Mouse (Mus musculus) lung, postnatal 10 days (tissue): Measurements from ENCODE around the gene Gm49388.
"Not testable (repeated sequence)": the region's sequence is repeated elsewhere in the genome, so short reads cannot be mapped to it uniquely, and the experiment has no call there.

Source experiments
- DNase-seq: peaks from one replicate; pipeline ENCODE4 v3.0.0; 2021

The Gm49388 gene

DNA sequence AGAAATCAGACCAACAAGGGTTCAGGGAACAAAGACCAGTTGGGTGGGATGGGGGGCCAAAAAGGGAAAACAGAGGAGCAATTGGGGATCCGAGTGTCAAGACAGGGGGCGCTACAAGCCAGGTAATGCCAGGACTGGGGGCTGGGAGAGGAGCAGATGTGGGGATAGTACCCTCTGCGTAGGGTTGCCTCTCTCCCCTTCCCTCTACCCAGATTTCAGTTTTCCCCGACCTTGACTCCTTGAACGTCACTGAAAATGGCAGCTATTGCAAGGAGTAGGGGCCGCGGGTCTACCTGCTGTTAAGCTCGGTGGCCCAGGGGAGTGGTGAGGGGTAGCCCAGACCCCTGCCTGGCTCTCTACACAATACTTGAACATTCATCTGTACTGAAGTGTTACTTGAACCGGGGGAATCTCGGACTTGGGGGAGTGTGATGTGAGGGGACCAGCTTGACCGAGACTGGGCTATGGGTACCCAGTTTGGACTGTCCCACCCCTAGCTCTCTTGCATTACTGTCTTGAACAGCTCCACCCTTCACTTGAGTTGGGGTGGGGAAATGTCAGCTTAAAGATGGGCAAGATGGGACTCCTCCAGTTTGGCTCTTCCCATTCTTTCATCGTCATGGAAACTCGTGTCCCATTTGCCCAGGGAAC is 16.9 kb upstream of the Gm49388 start:
- no peak for DNase-seq

DNA sequence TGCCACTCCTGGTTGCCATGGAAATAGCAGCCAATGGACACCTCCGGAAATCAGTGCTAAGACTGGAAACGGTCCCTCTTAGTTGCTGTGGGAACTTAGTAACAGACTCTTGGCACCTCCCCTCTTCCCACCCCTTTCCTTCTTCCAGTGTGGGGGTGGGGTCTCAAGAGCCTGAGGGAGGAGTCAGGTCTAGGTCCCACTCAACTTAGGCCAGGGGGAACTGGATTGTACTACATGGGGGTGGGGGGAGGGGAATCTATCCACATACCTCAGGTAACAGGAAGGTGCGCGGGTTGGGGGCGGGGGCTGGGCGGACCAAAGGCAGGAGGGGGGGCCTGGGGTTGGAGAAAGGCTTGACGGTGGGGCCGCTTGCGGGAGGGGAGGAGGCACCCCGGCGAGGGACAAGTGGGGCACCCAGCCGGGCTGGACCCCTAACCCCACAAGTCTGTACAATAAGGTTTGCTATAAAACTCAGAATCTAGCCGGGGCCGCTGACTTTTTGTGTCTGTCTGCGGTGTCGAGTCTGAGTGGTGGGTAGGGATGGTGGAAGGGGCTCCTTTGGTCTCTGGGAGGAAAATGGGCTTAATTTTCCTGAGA is 16.3 kb upstream of the Gm49388 start:
- peak; percentile 99 for DNase-seq

DNA sequence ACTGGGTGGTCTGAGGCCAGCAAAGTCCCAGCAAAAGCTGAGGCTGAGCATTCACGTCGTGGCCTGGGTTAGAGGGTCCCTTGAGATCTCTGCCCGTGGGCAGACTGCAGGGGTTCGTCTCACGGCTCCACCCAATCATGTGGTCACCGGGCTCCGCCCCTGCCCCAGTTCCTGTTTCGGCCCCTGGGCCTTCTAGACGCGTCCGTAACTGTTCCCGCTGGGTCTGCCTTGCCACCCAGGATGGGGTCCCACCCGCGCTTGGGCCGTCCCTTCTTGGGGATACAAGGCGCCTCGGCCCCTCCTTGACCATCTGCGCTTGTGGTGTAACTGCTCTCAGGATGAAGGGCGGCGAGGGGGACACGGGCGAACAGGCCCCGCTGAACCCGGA is 15.8 kb upstream of the Gm49388 start, which contains the start of gene Orai3:
Orai3 (plus strand) TSS at position 165 of the 388 bp plus-strand sequence.
- DNase-seq, result peak; percentile 96

DNA sequence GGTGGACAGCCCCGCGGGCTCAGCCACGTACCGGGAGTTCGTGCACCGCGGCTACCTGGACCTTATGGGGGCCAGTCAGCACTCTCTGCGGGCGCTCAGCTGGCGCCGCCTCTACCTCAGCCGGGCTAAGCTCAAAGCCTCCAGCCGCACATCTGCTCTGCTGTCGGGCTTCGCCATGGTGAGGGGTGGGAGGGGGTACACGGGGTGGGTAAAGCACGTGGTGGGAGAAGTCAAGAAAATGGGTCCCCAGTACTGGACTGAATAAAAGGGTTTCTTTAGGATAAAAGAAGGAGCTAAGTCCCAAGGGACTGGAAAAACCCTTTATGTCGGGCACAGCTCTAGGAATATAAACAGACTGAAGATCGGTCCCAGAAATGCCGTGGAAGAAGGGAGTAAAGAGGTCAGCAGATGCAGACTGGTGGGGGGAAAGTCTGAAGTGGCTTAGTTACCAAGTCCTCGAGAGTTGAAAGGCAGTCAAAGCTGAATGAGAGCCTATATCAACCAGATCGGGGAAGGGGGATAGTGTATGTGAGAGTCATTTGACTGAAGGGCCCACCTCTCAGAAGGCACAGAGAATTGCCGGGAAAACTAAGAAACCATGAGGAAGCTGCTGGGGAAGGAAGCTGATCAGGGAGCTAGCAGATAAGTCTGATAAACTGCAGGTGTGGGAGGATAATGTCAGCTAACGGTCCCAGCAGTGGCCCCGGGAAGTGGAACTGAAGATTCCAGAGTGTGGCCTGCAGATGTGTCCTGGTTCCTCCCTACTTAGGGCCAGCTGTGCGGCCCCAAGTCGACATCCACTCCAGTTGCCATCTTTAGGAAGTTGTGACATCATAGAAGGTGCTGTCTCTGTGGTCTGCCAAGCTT is 15.1 kb upstream of the Gm49388 start:
- DNase-seq, result no peak

DNA sequence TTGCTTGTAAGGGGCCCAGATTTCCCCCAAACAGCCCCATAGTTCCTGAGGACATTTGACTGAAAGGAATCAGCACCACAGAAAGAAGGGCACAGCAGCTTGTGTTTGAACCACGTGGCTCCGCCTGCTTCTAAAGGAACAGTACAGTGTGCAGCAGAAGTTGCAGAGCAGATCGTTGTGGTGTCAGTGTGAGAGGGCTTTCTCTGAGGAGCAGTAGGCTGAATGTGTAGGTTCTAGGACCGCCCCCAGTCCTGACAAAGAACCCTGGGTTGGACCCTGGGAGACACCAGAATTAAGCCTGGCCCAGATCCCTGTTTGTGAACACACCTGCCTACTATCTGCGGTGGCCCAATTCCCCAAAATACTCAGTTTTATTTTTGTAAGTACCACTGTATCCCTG is 14.1 kb upstream of the Gm49388 start:
- DNase-seq, result no peak

DNA sequence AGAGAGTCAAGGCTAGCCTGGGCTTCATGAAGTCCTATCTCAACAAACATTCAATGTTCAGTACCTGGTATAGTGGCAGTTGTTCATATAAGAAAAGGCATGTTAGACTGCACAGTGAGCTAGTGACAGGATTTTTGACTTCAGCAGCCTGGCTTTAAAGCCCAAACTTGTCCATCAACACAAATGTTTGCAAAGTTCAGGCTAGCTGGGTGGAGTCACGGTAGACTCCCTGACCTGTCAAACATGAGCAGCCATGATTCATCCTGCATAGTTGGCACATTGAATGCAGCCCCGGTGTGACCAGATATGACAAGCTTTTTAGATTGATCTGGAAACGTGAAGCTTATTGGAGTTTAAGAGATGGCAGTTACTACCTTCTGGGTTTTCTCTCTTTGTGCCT is 13.3 kb upstream of the Gm49388 start:
- DNase-seq, result no peak

DNA sequence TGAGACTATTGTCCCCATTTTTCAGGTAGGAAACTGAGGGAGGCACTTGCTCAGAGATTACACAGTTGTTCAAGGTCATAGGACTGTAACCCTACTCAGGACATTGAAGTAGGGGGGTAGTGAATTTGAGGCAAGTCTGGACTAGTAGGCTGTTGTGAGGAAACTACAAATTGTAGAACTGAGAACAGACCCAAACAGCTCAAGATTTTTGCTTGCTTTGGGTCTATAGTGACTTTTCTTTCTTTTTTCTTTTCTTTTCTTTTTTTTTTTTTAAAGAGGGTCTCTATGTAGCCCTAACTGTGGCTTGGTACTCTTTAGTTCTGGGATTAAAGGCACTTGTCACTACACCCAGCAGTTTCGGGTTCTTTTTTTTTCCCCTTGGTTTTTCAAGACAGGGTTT is 12.9 kb upstream of the Gm49388 start:
- DNase-seq, result no peak

DNA sequence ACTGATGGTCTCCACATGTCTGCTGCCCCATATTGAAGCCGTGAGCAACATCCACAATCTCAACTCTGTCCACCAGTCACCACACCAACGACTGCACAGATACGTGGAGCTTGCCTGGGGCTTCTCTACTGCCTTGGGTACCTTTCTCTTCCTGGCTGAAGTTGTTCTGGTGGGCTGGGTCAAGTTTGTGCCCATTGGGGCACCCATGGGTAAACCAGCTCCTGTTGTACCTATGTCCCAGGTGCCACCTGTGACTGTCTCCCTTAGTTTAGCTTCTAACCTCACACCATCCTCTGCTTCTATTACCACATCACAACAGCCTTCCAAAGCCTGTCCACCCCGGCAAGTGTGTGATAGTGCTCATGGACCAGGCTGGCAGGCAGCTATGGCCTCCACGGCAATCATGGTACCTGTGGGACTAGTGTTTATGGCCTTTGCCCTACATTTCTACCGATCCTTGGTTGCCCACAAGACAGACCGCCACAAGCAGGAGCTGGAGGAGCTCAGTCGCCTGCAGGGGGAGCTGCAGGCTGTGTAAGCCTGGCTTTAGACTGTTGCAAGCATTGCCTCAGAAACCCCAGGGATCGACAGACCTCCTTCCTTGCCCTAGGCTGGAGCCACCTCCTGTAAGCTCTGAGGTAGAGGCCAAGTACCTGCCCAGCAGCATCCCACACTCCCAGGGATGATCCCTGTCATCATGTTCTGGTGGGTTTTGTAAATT is 11.6 kb upstream of the Gm49388 start:
- DNase-seq, result peak; percentile 81

DNA sequence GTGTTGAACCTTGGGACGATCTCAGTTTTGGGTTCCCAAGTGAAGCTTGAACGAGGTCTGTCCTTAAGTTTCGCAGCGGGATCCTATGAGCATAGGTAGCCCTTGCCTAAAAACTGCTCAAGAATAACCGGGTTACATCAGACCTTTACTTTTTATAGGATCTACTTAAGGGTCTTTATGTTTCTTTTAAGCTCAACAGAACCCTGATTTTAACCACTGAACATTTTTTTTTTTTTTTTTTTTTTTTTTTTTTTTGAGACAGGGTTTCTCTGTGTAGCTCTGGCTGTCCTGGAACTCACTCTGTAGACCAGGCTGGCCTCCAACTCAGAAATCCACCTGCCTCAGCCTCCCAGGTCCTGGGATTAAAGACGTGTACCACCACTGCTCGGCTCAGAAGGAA is 9.6 kb upstream of the Gm49388 start:
- DNase-seq, result not testable (repeated sequence)

DNA sequence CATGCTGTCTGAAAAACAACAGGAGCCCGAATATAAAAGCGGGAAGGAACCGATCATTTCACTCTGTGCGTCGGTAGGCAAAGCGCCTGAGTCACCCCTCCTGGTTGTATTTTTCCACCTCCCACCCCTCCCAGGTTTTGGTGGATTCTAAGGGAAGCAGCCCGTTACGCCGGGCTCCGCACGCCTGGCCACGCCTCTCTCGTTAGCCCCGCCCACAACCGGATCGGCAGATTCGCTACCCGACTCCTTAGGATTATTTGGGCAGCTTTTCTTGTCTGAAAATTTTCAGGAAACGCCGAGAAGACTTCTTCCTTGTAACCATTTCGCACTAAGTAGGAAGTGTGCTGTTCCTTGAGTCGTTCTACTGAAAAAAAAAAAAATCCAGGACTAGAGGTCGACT is 9.0 kb upstream of the Gm49388 start, which contains the start of gene Setd1a:
Setd1a (plus strand) TSS at position 245 of the 400 bp plus-strand sequence.
- peak; percentile 94 for DNase-seq

DNA sequence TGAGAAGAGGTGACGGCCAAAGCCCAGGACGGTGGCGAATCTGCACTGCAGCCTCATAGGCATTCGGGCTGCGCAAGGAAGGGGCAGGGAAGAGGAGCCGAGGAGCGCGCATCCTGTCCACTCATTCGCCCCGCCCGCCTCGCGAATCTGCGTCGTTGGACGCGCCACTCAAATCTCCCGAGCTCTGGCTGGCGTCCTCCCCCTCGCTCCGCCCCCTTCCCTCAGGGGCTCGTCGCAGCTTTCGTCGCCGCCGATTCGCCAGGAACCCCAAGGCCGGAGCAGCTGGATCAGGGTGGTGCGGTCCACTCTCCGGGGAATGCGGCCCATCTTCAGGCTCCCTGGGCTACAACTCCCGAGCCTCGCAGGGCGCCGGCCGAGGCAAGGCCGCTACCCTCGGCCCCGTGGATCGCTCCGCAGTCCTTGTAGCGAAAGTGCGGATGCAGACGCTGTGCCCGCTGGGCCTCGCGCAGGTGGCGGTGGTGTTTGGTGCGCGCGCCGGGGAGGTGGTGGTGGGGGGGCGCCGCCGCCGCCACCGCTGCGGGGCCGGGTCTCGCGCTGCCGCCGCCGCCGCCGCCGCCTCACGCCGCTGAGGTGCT is 8.4 kb upstream of the Gm49388 start:
- peak; percentile 99 for DNase-seq

DNA sequence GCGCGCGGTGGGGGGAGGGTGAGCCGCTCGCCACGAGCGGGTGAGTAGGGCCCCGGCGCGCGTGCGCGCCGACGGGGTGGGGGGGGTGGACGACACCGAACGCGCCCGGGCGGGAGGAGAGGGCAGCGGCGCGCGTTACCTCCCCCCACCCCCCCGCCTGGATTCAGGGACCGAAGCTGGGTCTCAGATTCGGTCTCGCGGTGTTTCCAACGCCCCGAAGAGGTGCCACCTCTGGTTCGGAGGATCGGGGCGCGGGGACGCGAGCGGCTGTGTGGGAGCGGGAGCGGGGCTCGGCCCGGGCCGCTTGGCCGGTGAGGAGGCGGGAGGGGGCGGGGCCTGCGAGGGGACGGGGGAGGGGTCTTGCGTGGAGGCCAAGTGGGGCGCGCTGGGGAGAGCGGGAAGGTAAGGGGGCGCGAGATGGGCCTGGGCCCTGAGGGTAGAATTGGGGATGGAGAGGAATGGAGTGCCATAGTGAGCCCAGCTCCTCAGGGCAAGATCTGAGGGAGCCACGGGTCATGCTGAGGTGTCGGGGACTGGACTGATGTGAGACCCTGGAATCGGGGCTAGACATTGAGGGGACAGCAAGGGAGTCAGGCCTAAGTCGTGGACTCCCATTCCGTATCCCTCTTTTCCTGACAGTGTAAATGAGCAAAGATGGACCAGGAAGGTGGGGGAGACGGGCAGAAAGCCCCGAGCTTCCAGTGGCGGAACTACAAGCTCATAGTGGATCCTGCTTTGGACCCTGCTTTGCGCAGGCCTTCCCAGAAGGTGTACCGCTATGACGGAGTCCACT is 7.7 kb upstream of the Gm49388 start:
- peak; percentile 63 for DNase-seq

DNA sequence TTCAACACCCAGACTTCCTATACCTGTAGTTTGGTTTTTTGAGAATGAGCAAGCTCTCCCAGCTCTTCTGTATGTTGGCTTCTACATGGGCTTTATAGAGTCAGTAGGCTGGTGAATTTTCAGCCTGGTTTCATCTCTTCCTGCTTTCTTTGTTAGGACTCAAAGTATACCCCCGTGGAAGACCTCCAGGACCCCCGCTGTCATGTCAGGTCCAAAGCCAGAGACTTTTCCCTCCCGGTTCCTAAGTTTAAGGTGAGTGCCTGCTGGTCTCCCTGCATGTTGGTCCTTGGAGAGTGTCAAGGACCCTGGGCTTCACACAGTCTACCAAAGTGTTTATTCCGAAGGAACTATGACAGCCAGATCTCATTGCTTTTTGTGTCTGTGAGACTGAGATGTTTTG is 7.1 kb upstream of the Gm49388 start:
- DNase-seq, result no peak

DNA sequence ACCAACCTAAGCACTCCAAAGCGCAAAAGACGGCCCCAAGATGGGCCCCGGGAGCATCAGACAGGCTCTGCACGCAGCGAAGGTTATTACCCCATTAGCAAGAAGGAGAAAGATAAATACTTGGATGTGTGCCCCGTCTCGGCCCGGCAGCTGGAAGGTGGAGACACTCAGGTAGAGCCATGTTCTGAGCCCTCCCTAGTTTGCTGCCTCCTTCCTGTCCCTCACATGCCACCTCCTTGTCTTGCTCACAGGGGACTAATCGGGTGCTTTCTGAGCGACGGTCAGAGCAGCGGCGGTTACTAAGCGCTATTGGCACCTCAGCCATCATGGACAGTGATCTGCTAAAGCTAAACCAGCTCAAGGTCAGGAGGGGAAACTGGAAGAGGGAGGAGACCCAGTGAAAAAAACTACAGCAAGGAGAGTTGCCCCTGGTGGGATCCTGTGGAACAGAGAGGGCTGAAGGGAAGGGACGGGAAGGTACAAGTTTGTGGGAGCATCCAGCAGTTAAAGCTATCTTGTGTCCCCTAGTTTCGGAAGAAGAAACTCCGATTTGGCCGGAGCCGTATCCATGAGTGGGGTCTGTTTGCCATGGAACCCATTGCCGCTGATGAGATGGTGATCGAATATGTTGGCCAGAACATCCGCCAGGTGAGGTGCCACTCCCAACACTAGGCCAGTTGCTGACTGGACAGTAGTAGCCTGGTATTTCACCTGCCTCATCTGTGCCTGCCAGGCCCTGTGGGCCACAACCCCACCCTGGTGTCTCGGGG is 11.9 kb downstream of the Gm49388 start:
- no peak for DNase-seq

DNA sequence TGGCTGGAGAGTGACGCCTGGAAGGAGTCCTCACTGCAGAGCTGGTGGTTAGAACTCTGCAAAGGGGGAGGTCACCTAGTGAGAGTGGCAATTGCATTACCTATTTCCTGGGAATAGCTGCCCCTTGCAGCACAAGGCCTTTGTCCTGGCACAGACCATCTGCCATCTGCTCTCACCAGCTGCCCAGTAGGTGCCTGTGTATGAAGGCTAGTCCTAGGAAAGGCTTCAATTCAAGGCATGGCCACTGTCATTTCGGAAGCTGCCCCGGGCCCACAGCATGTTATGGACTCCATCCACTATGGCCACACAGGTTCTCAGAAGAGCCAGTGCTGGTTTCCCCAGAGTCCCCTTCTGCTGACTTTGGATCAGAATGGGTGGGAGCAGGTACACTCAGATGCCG is 13.2 kb downstream of the Gm49388 start:
- DNase-seq, result no peak

DNA sequence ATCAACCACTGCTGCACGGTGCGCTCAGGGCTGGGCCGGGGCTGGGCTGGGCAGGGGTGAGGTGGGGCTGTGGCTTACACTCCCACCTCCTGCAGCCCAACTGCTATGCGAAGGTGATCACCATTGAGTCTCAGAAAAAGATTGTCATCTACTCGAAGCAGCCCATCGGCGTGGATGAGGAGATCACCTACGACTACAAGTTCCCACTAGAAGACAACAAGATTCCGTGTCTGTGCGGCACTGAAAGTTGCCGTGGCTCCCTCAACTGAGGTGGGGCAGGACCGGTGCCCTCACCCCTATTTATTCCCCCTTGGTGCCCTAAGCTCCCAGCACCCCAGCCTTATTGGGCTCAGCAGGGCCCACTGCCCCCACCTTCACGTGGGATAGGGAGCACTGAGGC is 13.8 kb downstream of the Gm49388 start:
- DNase-seq, result no peak

DNA sequence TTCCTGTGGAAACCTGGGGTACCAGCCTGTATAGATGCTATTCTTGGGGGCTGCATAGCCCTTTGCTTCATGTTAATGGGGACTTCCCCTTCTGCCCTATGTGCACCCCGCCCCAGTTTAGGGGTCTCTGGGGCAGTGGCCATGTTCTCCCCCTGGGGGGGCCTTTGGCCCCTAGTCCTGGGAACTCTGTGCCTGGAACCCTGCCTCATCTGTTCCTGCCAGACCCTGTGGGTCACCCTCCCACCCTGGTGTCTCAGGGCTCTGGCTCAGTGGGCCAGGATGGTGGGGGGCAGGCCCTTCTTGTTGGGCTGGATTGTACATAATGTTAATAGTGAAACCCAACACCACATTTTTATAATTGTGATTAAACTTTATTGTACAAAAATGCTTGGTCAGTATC is 14.3 kb downstream of the Gm49388 start:
- DNase-seq, result no peak

DNA sequence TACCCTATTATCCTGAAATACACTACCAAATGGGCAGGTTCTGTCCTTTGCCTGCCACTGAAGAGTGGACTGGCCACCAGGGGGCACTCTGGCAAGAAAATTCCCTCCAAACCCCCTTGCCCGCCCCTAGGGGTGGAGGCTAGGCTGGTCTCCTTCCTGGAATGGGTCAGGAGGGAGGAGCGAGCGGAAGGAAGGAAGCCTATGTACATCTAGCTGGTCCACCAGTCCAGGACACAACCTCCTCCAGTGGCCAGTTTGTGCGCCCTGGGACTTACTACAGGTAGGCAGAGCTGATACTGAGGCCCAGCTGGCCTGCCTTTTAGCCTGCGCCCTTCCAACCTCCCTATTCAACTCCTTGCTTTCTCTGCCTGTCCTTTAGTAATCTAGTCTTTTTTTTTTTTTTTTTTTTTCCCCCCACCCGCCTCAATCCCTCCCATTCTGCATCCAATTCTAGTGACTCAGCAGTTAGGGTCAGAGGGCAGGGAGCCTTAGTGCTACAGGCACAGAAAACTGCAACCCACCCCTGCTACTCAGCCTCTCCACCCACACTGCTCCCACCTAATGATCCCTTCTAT is 15.1 kb downstream of the Gm49388 start, which contains the start of gene Hsd3b7:
Hsd3b7 (plus strand) TSS at position 170 of the 575 bp plus-strand sequence.
- DNase-seq, result peak; percentile 98

DNA sequence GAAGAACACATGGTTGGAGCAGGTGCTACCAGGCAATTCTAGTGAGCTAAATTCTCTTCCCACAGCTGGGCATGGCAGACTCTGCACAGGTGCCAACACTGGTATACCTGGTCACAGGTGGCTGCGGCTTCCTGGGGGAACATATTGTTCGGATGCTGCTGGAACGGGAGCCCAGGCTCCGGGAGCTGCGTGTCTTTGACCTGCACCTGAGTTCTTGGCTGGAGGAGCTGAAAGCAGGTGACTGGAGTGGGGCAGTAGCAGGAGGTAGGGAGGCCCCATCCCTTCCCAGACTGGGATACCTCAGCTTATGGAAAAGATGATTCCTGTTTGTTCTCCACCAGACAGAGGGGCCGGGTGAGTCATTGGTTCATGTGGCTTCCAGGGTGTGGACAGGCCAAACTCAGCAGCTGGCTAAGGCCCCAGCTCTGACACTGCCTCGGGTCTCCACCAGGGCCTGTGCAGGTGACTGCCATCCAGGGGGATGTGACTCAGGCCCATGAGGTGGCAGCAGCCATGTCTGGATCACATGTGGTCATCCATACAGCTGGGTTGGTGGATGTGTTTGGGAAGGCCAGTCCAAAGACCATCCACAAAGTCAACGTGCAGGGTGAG is 15.7 kb downstream of the Gm49388 start:
- DNase-seq, result no peak

DNA sequence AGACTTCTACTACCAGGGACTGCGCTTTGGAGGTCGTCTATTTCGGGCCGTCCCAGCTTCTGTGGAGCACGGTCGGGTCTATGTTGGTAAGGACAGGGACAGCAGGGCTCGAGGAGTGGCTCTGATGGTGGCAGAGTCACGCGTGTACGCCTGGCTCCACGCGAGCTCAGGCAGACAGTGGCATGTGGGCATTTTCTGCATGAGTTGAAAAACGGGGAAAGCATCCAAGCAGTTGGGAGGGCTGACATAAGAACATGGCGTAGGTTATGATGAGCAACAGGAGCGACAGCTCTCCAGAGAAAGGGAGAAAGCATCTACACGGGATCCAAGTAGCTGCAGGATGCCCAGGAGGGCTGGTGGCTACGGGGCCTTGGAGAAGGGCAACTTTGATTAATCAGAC is 16.9 kb downstream of the Gm49388 start:
- no peak for DNase-seq
